Mouse (Mus musculus) cerebellum, adult 11 months (tissue): ENCODE data around the gene Tctex1d1.

Experiments used
- DNase-seq: peaks from one replicate; pipeline ENCODE4 v3.0.0; 2022

Tctex1d1 gene

GRCm38 (mm10) chr4:102978440-102978839 is at the start of gene Tctex1d1:
Tctex1d1 (plus strand) TSS chr4:102978606.
- no peak for DNase-seq

DNA sequence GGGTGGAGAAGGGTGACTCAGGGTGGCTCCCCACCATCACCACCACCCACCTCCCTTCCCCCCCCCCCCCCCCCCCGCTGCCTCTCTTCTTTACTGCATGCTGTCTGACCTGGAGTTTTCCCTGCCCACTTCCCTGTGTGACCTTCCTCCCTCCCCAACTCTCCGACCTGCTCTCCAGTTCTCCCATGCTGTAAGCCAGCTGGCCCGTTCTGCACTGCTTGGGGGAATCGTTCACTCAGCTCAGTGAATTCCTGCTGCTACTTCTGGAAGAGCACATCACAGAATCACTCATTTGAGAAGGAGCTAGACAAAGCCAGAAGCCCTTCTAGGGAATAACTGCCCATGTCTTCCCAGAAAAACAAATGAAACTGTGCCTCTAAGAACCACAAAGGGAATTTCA is 48.9 kb upstream of the Tctex1d1 start:
- DNase-seq, result no peak

- DNase-seq, result no peak
Measured at GRCm38 (mm10) chr4:102930679-102931078, 47.7 kb upstream of the Tctex1d1 start.

- no peak for DNase-seq
Measured at GRCm38 (mm10) chr4:102940266-102940665, 38.1 kb upstream of the Tctex1d1 start.

GRCm38 (mm10) chr4:102940738-102941137 is 37.7 kb upstream of the Tctex1d1 start:
- DNase-seq, result no peak

DNA sequence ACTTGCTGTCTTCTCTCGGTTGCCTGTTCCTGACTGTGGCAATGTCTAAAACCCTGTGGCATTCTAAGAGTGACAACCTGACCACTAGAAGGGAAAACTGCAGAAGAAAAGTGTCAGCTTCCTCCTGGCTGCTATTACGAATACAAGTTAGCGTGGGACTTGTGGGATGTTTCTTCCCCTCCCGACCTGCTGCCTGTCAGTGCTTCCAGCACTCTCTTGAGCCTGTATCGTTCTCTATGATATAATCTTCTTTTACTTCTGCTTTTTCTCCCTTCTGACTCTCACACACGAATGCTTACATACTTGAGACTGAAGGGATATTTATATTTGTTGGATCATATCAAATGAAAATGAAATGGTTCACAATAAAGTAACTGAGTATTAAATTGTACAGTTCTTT is 34.1 kb upstream of the Tctex1d1 start:
- DNase-seq, result no peak

DNA sequence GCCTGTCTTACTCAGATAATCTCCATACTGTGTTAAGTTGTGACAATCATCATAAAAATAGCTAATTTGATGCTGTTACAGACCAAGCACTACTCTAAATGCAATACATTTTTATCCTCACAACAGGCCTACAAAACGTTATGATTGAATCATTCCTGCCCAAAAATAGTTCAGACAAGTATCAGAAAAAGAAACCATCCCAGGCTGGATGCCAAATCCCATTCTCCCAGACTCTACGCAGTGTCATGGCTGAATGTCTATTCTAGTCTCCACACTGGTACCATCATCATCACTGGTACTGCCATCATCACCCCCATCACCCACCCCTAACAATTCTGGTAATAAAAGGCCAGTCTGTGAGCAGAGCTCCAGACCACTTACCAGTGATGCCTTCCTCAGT is 25.9 kb upstream of the Tctex1d1 start:
- no peak for DNase-seq

DNA sequence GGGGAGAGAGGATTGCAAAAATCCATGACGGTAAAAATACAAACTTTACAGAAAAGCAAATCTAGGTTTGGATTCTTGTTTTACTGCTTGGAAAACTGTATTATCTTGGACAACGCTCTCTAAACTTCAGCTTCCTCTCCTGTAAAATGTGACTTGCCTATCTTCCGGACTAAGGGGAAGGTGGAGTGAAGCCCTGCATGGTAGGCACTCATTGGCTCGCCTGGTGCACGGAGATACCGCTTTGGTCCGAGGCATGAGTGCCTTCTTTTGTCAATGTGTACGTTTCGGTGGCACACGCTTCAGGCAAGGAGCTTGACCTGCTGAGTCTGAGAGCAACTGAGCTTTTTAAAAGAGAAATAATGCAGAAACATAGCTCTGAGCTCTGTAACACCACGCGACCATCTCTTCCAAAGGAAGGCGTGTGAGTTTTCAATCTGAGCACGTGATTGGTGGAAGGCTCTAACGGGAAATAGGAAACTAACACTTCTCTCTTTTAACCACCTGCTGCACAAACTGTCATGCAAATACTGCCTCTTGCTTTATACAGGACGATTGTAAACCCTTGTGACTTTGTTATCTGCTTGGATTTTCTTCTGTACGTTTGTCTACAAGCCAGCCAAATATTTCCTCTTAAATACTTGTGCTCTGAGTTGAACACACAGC is 23.0 kb upstream of the Tctex1d1 start:
- no peak for DNase-seq

DNA sequence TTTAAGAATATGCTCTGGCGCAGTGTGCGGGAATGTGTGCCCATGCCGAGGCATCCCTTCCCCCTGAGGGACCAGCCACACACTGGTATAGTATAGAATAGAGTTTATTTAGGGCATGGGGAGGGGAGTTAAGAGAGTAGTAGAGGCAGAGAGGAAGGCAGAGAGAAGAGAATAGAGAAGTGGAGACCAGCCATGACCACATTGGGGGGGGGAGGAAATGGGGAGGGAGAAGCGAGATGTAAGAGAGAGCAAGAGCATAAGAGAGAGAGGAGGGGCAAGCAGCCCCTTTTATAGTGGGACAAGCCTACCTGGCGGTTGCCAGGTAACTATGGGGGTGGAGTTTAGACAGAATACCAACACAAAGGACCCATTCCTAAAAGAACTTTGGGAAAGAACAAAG is 19.0 kb upstream of the Tctex1d1 start:
- no peak for DNase-seq

DNA sequence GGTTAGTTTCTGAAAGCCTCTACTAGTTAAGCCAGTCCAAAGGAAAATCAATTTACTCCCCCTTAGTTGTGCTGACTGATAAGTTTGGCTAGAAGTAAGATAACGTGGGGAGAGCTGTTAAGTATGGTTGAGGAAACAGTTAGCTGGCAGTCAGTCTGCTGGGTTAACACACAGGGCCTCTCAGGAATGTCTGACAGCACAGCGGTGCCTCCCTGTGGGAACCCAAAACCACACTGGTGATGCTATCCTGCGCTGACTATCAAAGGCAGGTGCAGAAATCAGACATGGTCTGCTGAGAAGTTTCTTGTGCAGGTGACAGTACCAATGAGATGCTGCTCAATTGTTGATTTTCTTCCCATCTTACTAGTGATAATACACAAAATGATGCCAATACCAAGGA is 14.2 kb upstream of the Tctex1d1 start:
- DNase-seq, result no peak

- DNase-seq, result no peak
Measured at GRCm38 (mm10) chr4:102967811-102968210, 10.6 kb upstream of the Tctex1d1 start.

DNA sequence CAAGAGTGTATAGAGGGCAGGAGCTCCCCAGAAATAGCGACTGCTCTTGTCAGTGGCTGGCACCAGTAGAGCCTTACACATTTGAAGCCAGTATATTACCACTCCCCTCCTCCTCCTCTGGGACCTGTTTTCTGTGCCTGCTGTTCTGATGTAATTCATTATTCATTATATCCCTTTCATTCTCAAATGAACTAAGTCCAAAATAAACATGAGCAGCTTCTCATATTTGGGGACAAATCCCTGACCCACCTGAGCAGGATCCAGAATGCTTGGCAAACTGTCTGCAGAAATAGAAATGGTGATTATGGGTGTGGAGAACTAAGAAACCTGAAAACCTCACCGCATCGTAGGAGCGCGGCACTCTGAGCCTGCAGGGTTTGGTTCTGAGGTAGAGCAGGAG is 8.8 kb upstream of the Tctex1d1 start:
- no peak for DNase-seq

DNA sequence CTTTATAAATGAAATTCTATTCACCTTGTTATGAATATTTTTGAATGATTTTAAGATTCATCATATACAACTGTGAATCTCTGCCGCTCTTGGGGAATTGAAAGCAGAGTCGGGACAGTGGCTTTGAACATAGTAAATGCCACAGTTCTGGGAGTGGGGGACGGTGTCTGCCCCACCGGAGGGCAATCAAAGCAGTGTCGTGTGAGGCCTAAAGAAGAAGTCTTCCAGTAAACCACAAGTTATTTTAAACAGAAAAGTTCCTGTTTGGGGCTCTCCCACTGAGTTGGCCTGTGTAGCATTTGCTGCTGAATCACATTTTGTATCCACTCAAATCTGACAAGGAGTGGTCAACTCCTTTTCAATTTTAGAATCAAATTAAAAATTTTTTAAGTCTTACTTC is 7.2 kb upstream of the Tctex1d1 start:
- no peak for DNase-seq

- DNase-seq, result no peak
Measured at GRCm38 (mm10) chr4:102972071-102972470, 6.3 kb upstream of the Tctex1d1 start.

GRCm38 (mm10) chr4:102974172-102974571 is 4.2 kb upstream of the Tctex1d1 start:
- no peak for DNase-seq

GRCm38 (mm10) chr4:102976290-102977275 is 1.8 kb upstream of the Tctex1d1 start:
- DNase-seq, result no peak

GRCm38 (mm10) chr4:102977778-102978321 is 556 bp upstream of the Tctex1d1 start:
- DNase-seq, result no peak

- DNase-seq, result no peak
Measured at GRCm38 (mm10) chr4:102979385-102979784, 979 bp downstream of the Tctex1d1 start.

- no peak for DNase-seq
Measured at GRCm38 (mm10) chr4:102981709-102982108, 3.3 kb downstream of the Tctex1d1 start.

GRCm38 (mm10) chr4:102986173-102986572 is 7.8 kb downstream of the Tctex1d1 start:
- DNase-seq, result no peak

GRCm38 (mm10) chr4:102986917-102987316 is 8.5 kb downstream of the Tctex1d1 start:
- DNase-seq, result peak; percentile 31

- no peak for DNase-seq
Measured at GRCm38 (mm10) chr4:102987325-102987724, 8.9 kb downstream of the Tctex1d1 start.

GRCm38 (mm10) chr4:102987756-102988155 is 9.3 kb downstream of the Tctex1d1 start:
- DNase-seq, result no peak

GRCm38 (mm10) chr4:102988526-102988925 is 10.1 kb downstream of the Tctex1d1 start:
- DNase-seq, result no peak
